Mouse (Mus musculus): ENCODE measurements at regions not wholly inside any gene's neighbourhood (a gene's known extent, or its start where the extent isn't known, plus 50 kb on each side); places are given as distances from the start of the nearest gene placed in this dataset.
"Not testable (repeated sequence)": the region's sequence is repeated elsewhere in the genome, so short reads cannot be mapped to it uniquely, and the experiment has no call there.

DNA sequence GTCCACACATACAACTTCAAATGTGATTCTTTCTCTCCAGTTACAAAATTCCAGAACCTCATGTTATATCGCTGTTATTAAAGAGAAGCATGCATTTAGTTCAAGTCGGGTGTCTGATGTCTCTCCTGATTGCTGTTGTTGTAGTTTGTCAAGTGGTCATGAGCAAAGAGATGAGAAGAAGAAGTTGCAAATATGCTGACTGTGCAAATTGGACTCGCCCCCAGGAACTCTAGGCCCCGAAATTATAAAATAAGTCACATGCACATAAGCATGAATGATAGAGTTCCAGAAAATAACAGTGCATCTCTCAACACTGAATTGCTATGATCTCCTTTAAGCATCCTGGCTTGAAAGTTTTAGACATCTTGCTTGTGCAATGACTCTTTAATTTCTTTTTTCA lies 53.3 kb downstream of the Kif2b start:
- CTCF ChIA-PET = no interaction called here

DNA sequence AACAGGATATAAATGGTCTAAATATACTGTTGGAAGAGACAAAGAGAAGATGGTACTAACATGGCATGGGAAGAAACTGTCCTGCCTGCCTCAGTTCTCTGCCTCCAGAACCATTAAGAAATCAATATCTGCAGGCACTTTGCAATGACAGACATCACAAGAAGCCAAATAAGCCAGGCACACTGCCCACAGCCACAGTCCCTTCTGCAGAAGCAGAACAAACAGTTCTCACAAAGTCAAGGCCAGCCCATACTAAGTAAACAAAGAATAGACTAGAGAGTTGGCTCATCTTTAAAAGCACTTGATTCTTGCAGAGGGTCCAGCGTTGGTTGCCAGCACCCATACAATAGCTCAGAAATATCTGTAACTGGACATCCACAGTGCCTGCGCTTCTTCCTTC lies 98.1 kb downstream of the Kif2b start:
- CTCF ChIA-PET = no interaction called here

DNA sequence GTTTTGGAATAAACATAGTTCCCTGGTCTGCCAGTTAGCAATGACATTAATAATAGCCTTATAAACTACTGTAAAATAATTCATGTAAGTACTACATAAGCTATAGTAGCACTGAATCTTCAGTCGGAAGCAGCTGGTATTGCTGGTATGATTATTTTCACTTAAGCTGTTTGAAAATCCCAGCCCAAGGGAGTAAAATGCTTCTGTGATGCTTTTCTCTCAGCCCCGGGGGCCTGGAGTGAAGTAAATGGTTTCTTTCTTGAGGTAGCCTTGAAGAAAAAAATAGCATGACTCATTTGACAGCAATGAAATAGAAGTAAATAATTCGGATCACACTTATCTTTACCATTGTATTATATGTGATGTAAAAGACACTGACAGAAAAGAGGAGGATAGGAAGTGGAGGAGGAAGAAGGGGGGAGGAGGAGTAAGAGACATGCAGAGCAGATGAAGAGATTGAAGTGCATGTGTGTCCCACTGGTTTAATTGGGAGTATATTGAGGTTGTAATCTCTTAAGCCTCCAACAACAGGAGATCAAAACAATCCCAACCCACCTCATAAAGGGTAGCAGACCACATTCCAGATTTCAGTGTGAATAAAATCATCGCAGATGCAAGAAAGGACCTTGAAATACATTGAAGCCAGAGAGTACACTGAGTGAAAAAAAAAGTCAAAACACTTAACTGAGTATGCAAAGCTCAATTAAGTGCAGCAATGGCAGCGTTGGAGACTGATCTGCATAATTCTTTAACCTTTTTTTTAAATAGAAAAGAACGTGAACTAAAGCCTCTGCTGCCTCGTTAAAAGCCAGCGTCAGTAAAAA lies 113.6 kb downstream of the Kif2b start:
- CTCF ChIA-PET = no interaction called here

DNA sequence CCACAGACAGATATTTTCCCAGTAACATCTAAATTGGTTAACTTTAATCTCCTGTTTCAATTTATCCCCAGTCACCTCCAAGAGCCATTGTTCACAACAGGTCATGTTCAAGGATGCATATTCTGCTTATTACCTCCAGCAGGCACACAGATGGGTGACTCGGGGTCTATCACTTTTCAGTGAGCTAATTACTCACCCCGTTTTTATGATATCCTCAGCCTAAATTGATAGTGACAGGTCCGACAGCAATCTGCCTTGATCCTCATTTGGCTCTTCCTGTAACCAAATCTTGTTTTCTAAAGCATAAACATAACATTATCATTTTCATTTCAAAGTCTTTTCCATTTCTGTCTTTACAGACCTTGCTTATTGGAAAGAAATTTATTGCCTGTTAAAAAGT lies 115.4 kb downstream of the Kif2b start:
- CTCF ChIA-PET = no interaction called here

DNA sequence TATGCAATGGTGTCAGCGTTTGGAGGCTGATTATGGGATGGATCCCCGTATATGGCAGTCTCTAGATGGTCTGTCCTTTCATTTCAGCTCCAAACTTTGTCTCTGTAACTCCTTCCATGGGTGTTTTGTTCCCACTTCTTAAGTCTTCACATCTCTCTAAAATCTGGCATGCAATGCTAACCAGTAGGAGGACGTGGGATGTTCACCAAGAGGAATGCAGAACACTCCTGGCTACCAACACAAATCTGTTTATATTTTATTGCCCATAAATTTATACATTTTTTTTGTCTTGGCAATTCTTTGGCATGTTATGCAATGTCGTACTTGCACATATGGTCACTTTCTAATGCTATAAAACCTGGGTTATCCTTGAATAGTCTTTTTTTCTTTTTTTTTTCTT lies 135.0 kb downstream of the Kif2b start:
- CTCF ChIA-PET = no interaction called here

DNA sequence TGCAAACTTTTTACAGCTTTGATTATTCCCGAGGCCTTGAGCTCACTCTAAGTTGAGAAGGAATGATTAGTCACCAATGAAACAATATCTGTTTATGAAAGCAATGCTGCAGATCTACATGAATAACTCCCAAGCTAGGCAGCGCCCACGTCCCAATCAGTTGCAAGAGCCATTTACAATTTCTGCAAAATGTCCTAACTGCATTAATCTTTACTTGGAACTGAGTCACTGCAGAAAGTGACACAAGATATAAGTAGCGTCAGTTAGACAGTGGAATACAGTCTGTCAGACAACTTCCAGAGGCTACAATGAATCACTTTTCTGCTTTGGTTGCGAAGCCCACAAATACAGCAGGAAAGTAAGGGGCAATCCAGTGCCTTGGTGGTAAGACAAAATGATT lies 145.2 kb downstream of the Kif2b start:
- CTCF ChIA-PET = no interaction called here

DNA sequence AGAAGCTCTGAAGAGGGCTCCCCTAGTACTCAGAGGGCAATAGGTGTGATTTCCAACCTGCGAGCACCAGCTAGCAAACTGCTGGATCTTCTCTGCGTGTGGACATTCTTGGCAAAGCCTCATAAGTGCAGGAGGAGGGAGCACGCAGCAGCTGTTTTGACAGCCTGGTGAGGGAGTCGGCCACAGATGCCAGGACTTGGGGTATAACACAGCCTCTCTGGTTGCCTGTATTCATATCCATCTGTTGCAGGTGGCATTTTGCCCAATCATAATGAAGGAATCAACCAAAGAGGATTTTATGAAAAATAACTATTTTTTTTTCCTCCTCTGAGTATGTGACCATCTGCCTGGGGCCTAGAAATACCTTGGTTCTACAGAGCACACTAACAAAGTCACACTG lies 150.6 kb downstream of the Kif2b start:
- CTCF ChIA-PET = no interaction called here

DNA sequence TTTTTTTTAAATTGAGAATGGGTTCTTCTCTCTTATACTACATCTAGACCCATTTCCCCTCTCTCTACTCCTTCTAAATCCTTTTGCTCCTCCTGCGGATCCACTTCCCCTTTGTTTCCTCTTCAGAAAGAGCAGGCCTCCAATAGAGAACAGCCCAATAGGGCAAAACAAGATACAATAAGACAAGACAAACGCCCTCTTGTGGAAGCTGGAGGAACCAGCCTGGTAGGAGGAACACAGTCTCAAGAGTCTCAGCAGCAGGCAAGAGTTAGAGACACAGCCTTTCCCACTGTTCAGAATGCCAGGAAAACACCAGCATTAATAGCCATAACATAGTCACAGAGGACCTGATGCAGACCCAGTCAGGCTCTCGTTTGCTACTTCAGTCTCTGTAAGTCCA lies 190.2 kb downstream of the Kif2b start:
- CTCF ChIA-PET = no interaction called here

DNA sequence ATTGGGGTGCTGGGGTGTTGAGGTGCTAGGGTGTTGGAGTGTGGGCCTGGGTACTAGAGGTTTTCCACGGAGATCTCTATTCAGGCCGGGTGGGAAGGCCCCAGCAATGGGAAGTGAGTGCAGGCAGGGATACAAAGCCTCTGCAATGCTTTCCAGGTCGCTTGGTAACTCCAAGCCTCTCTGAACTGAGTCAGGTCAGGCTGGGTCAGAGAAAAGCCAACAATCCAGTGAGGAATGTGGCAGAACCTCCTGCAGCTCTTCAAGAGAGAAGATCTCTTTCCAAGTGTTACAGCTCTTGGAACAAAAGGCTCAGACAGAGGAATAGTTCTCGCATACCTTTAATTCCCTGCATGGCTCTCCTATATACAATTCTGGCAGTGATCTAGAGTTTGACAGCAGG lies 220.3 kb downstream of the Kif2b start:
- CTCF ChIA-PET = no interaction called here

DNA sequence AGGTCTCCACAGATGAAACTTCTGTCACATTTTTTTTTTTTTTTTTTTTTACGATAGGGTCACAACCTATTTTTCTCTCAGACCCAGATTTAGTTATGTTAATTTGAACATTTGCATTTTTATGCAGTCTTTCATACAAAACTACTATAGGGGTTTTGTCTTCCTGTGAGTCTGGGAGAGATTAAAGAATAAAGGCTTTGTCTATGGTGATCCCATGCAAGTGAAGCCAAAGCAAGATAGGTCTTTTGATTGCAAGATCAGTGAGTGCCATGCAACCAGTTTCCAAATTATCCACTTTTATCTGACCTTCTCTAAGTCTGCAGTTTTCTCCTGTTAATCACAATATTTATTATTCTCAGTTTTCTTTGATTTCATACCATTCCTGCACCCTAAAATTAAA lies 234.7 kb downstream of the Kif2b start:
- CTCF ChIA-PET = no interaction called here

DNA sequence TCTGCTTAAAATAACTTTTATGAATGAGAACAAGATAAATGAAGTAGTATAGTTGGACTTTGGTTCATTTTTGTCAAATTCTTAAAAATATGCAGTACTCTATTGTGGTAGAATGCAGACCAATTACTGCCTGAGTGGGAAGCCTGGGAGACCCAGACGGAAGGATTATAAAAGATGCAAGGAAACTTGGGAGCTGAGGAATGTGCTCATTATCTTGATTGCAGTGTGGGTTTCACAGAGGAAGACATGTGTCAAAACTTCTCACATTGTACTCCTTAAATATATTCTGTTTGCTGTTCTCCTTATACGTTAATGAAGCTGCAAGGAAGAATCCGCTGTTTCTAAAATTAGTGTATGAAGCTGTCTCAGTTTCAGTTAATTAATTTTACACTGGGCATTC lies 244.3 kb downstream of the Kif2b start:
- CTCF ChIA-PET = no interaction called here

DNA sequence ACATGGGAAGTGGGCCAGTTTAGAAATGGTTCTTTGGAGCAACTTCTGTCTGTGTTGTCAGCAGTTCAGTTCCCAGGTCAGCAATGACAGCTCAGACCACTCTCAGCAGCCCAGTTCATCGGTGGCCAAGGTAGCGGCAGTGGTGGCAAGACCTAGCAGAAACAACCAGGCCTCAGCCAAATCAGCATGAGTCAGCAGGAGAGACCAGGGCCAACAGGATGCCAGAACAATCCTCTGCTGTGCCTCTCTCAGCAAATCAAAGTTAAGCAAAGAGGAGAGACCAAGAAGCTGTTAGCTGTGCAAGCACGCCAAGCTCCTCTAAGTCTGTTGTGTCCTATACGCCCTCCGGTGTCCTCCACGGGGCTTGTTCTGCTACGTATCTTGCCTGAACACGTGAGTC lies 249.8 kb downstream of the Kif2b start:
- CTCF ChIA-PET = no interaction called here

DNA sequence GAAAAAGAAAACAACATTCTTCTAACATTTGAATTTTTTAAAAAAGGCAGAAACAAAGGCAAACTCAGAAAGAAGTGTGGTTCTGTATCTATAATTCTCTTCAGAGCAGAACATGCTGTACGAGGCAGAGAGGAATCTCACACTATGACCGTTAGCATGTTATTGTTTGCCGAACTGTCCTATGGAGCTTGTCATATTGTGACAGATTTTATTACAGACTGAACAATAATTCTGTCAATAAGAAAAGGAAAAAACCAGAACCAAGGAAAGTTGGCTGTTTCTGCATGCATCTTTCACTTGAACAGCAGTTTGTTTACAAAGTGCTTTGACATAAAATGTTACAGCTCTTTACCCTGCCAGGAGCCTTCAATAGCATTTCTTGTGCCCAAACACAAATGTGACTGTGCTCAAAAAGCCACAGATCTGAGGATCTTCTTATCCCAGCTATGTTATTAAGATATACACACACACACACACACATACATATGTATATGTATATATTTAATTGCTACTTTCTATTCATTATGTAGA lies 267.1 kb downstream of the Kif2b start:
- CTCF ChIA-PET = no interaction called here

DNA sequence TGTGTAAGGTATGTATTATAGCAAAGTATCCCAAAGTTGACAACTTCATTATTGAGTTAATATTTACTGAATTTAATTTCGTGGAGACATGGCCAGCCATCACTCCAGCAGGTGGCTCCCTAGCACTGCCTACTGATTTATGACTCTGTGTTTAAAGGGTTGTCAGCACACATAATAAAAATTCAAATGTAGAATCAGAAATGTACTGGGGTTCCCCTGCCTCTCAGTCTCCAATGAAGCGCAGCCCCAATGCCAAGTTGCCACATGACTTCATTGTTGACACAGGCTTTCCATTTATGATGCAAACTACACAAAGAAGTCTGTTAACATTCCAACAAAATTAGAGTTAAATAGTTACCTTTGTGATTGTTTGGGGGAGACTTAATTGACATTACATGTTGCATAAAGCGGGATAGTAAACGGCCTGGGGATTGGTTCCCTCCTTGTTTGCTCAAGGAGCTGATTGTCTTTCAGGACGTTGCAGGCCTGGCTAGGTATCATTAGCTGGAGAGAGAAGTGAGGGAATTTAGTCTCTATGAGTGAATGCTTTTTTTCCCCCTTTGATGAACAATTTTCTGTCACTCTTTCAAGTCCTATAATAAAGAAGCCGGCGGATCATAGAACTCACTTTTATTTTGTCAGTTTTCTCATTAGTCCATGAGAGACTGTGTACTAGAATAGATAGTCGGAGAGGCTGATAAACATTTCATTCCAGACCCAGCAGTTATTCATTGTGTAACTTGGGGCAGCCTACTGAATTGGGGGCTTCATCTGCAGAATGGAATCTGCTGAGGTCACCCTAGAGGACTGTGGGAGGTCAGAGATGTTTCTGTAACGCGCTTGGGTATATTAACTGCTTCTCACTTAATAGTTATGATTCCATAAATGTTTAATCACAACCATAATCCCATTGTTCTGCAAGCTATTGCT lies 287.9 kb downstream of the Kif2b start:
- CTCF ChIA-PET = no interaction called here

DNA sequence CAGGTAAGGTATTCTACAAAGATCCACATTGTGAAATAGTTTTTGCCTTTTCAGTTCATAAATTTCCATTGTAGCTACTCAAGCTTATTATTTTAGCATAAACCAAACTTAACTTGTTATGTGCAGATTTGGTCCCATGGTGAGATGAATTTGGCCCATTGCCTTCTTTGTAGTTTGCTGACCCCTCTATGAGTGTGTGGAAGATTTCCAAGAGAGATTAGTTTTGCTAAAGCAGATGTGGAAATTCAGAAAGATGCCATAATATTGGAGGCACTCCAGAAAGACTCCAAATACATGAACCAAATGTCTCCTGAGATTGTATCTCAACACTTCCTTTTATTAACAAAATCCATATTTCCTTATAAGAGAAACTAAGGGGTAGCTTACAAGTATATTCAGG lies 291.0 kb downstream of the Kif2b start:
- CTCF ChIA-PET = no interaction called here

DNA sequence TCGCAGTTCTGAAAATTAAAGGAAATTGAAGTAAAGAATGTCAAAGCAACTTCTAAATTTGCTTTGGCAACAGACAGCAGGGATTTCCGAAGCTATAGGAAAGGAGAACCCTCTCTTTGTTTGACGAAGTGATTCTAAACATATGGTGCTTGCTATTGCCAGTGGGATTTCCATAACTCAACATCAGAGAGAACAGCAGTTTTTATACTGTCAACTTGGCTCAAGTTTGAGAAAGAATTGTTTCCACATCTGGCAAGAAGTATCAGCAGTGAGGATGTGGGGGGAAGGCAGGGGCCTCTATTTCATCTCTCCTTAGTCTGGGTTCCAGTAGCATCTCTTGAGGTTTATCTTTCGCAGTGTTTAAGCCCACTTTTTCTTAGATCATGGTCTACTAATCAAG lies 315.1 kb downstream of the Kif2b start:
- CTCF ChIA-PET = no interaction called here

DNA sequence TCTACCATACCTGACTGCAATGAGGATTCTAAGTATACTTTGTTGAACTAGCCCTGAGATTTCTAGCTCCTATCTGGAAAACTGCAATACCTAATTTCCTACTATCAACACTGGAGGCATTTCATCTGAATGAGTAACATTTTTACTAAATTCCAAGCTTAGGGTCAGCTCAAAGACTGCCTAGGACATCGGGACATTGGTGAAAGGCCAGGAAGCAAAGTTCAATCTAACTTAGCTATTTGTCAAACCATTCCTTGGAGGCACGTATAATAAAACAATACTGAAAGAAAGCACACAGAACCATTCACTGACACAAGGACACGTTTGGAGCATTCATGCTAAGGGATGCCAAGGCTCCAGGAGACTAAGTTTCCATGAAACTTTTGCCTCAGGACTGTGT lies 335.3 kb downstream of the Kif2b start:
- CTCF ChIA-PET = not testable (repeated sequence)

DNA sequence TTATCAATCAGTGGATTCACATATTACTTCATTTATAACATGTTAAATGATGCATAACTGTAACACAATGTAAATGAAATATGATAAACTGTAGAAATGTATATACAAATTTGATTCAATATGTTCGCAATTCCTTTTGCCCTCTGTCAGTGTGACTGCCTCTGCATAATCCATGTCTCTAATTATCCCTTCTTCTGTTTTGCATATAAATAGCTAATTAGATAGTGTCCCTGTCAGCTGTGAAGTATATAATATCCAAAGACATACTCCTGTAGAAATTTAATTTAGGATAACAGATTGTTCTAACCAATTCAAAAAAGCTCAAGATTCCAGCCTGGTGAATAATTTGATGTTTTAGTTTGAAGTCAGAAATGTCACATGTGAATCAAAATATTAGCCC lies 361.2 kb downstream of the Kif2b start:
- CTCF ChIA-PET = no interaction called here

DNA sequence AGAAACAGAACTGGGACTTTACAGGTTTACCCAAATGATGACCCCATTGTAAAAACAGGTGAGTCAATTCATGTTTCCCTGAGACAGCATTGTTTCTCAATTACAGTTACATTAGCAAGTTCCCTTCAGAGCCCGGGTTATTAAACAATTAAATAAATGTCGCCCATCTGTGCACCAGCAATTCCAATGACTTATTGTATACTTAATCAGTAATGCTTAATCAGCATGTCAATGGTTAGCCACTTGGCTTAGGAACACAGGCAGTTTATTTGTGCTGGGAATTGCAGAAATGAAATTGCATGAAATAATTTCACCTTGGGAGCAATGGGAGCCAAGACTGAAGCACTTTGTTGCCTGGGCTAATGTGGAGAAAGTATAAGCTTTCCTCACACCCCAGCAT lies 364.3 kb downstream of the Kif2b start:
- CTCF ChIA-PET = no interaction called here

DNA sequence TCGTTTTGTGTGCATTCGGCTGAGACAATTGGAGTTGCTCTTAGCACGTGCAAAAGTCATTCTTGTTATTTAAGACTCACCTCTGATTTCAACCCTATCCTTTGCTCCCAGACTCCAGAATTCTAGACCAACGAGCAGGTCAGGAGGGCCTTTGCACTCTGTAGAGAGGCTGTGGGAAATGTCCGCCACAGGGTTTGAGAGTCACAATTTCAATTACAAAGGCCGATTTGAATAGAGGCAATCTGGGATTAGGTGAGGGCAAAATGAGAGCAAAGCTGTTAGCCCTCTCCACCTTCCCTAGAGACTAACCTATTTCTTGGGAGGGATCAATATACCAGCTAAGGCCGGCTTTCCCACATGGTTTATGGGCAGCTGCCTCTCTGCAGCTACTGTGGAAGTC lies 370.9 kb downstream of the Kif2b start:
- CTCF ChIA-PET = no interaction called here

DNA sequence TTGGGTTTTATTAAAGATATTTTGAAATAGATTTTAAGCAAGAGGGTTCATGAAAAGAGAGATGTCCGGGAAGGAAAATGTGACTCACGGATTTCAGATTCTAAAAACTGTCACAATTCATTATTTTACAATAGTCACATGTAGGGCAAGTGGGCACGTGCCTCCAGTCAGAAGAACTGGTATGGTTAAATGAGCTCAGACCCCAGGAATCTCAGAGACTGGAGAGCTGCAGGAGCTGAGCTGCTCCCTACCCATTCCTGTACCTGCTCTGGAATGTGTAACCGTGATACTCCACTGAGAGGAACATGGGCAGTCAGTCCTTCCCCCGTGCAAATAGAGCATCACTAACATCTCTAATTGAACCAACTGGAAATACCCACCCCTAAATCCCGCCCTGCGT lies 372.9 kb downstream of the Kif2b start:
- CTCF ChIA-PET = no interaction called here

DNA sequence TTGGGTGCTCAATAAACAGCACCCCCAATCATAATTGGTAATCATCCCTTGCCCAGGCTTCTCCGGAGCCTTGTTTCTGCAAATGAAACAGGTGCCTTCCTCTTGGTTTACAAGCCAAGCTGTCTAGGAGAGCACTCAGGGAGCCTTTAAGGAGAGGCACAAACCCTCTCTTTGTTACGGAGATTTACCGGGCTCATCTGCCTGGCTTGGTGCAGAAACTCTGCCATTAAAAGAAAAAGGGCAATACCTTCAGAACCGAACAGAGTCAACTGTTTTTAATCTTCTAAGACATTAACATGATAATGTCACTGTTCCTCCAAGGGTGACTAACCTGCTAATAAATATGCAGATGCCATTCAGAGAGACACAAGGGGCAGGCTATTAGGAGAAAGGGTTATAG lies 380.5 kb downstream of the Kif2b start:
- CTCF ChIA-PET = no interaction called here

DNA sequence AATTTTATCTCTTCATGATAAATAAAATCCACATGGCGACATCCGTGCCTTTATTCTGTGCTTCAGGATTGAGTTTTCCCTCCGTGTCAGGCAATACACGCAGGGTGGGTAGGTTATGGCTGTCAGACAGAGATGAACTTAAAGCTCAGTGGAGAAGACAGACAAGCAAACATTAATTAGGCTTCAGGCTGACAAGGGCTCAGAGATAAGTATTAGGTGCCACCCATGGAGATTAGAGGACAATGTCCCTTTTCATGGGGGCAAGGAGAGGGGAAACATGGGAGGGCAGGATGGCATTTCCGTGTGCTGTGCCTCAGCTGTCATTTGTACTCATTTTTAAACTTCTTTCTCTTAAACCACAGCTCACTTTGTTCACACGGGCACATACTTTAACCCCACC lies 381.0 kb downstream of the Kif2b start:
- CTCF ChIA-PET = no interaction called here

Measured in spleen, embryonic (tissue).